Mouse (Mus musculus): ENCODE results near the gene Ssb.

Ssb gene

GRCm38 (mm10) chr2:69861485-69862091 lies at the start of gene Ssb:
Gene Ssb (plus strand): TSS chr2:69861562.
- peak; percentile 94 to 96 for DNase-seq

DNA sequence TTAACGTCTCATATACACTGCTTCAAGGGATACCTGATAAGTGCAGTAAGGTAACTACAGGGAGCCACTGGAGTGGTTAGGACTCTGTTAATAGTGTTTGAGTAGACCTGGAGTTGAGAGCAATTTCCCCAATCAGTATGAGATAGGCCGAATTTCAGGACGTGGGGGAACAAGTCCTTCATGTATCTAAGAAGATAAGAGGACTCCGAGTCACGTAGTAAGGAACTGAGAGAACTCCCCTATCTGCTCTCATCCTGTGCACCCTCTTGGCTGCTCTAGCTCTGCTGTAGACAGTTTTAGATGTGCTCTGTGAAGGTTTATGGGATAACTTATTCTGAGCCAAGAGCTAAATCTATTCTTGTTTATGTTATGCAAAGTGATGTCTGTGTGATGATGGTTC lies 44.8 kb upstream of the Ssb start:
- DNase-seq = no peak

- DNase-seq = no peak
These were observed 42.8 kb upstream of the Ssb start for GRCm38 (mm10) chr2:69818350-69819085.

GRCm38 (mm10) chr2:69820201-69820600 lies 41.2 kb upstream of the Ssb start:
- DNase-seq = no peak

- no peak for DNase-seq
These were observed 39.7 kb upstream of the Ssb start, which contains the start of gene Klhl23 for GRCm38 (mm10) chr2:69821711-69822110. Gene Klhl23 (plus strand): TSS chr2:69821944.

- DNase-seq = peak; percentile 45 to 76
These were observed 38.8 kb upstream of the Ssb start for GRCm38 (mm10) chr2:69822361-69823128.

DNA sequence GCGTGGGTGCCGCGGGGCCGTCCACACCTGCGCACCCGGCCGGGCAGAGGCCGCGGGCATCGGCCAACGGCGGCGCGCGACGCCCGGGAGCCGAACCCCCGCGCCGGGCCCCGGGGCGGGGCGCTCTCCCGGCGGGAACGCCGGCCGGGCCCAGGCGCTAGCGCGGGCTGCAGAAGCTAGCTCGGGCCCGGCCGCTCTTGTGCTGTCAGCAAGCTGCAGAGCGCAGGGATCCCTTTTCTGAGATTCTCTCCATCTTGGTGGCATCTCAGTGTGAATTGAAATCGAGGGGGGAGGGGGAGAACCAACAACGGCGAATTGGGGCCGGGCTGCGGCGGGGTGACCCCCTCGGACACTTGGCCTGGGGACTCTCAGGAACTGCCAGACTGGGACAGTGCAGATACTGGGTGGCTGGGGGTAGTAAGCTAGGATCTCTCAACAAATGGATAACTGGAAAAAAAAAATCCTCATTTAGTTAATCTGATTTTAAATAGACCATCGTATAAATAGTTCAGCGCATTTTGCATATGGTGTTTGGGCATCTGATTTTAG lies 38.2 kb upstream of the Ssb start:
- peak in 1 of 2 experiments; percentile 41 for DNase-seq

DNA sequence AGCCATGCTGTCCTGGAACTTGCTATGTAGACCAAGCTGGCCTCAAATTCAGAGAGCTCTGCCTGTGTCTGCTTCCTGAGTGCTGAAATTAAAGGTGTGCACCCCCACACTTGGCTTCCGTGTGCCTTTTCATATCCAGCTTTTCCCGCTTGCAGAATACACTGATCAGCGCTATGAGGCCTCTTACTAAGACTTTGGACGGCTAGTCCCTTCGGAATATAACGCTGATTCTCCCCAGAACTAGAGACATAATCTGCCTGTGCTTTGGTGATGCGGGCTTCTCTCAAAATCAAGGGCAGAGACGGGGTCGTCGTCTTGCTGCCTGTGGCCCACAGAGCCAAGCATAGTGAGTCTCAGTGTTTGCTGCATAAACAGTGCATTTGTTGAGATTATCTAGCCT lies 35.5 kb upstream of the Ssb start:
- peak; percentile 20 to 45 for DNase-seq

- DNase-seq = peak; percentile 76 to 81
These were observed 35.0 kb upstream of the Ssb start for GRCm38 (mm10) chr2:69826380-69826779.

DNA sequence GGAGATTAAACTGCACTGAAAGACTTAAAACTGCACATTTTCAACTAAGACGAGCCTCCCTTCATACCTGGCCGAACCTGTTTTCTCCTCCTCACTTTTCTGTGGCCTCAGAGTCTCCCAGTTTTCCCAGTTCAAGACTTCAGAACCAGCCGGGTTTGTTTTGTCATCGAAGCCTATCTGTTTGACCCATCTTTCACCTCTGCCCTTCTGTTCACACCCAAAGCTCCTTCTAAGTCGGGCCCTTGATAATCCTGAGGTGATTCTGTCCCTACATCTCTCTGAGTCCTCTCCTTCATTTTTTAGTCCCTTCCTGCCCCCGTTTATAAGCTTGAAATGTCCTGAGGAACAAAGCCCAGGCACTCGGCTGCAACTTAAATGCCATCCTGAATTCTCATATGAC lies 33.3 kb upstream of the Ssb start:
- DNase-seq = no peak

DNA sequence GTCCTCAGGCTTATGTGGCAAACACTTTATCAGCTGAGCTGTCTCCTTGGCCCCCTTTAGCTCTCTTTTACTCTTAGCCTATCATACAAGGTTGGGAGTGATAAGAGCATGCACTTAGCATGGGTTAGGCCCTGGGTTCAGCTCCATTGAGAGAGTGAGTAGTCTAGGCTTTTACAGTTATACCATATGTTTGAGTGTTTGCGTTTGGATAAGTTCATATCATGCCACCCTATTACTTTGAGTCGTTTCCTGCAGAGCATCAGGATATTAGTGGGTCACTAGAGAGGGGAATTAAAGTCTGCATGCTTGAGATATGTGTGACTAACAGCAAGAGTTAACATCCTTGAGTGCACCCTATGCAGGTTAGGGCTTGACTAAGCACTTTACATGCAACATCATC lies 31.7 kb upstream of the Ssb start:
- DNase-seq = no peak

- no peak for DNase-seq
These were observed 31.2 kb upstream of the Ssb start for GRCm38 (mm10) chr2:69830116-69830515.

DNA sequence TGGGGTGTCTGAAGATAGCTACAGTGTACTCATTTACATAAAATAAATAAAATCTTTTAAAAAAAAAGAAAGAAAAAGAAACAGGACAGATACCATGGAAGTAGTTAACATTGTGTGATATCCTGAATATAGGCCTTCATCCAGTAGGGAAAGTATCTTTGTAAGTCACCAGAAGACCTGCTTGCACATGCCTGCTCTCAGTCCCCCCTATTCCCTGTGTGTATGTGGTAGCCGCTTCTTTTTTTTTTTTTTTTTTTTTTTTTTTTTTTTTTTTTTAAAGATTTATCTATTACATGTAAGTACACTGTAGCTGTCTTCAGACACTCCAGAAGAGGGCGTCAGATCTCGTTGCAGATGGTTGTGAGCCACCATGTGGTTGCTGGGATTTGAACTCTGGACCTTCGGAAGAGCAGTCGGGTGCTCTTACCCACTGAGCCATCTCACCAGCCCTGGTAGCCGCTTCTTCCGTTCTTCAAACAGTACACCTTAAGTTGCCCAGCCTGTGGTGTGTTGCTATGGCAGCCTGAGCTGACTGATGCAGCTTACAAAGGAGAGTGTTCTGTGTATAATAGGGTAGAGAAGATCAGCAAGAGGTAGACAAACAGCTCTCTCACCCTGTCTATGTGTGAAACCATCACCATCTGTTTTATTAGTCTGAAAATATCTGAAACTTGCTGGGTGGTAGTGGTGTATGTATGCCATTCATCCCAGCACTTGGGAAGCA lies 24.0 kb upstream of the Ssb start:
- DNase-seq = no peak

DNA sequence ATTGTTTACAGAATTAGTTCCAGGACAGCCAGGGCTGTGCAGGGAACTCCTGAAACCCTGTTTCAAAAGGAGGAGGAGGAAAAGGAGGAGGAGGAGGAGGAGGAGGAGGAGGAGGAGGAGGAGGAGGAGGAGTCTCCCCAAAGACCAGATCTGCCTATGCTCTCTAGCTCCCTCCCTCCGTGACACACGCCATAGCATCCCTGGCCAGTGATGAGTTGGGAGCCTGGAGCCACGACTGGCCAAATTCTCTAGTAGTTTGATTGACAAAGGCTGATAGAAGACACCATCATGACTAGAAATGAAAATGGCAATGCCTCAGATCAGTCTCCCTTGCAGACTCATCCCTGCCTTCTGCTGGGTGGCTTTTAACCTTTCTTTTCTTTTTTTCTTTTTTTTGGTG lies 23.4 kb upstream of the Ssb start:
- no peak for DNase-seq

GRCm38 (mm10) chr2:69838707-69839106 lies 22.7 kb upstream of the Ssb start:
- DNase-seq = no peak

GRCm38 (mm10) chr2:69840261-69840660 lies 21.1 kb upstream of the Ssb start:
- no peak for DNase-seq

DNA sequence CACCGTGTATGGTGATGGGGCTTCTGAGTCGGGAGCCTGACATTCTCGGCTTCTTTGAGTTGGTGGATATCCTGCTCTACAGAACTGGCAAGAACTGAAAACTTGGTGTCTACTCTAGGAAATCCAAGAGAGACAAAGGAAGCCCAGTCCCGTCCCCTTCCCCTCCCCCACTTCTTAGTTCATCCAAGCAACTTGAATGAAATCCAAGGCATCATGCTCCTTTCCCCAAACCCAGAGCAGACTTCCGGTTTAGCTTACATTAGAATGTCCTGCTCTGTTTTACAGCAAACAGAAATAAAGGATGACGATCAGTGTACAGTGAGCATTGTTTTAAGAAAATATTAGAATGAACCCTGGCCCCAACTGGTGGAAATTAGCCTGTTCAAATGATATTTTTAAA lies 12.1 kb upstream of the Ssb start:
- DNase-seq = no peak

GRCm38 (mm10) chr2:69851427-69852058 lies 9.8 kb upstream of the Ssb start:
- no peak for DNase-seq

DNA sequence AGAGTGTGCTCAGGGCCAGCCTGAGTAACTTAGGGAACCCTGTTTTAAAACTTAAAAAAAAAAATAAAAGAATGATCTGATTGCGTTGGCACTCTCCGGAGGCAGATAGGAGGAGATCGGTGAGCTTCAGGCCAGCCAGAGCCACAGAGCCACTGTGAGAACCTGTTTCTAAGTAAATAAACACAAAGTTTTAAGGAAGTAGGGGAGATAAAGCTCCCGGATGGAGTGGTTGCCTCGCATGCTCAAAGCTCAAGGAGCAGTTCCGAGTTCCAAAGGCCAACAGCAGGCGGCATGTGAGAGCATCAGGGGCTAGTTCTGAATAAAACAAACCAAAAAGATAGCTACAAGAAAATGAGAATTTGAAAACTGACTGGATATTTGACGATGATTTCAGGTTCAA lies 5.0 kb upstream of the Ssb start:
- no peak for DNase-seq

DNA sequence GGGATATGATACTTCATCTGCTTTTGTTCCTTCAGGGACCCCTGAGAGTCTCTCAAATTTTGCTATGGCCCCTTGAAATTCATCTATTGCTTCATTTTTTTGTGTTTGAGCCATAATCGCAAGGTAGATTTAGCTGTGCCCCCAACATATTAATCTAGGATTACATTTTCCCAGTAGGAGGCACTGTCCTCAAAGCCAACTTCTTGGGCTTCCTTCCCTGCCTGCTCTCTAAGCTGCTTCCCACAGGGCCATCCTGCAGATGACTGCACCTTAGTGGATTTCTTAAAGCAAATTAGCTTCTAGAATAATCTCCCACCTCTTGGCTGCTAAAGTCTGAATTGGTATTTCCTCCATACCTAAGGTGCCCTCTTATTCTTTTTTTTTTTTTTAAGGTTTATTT lies 3.5 kb upstream of the Ssb start:
- DNase-seq = no peak

- peak; percentile 42 to 51 for DNase-seq
These were observed 350 bp upstream of the Ssb start for GRCm38 (mm10) chr2:69860972-69861452.

DNA sequence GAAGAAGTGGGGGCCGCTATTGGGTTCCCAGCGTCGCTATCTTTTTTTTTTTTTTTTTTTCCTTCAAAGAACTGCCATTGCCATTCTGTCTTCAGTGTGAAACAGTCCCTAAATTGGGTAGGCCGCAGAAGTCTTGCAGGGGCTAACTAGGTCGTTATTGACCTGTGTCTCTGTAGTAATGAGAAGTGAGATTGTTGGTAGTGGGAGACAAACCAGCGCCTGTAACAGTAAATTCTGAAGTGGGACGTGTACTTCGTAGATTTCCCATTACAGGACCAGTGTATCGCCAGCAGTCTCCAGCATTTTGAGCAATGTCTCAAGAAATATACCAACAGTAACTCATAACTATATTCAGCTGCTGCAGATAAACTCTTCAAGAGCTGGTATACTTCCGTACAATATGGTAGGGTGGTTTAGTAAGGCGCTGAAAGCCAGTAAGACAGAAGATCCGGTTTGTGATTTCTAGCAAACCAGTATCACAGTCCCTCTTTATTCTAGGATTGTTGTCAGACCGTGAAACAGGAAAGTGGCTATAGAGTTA lies 825 bp downstream of the Ssb start:
- no peak for DNase-seq
